Comparison of ENCODE assay signal across 25 mouse cellular contexts in the genomic region with DNA sequence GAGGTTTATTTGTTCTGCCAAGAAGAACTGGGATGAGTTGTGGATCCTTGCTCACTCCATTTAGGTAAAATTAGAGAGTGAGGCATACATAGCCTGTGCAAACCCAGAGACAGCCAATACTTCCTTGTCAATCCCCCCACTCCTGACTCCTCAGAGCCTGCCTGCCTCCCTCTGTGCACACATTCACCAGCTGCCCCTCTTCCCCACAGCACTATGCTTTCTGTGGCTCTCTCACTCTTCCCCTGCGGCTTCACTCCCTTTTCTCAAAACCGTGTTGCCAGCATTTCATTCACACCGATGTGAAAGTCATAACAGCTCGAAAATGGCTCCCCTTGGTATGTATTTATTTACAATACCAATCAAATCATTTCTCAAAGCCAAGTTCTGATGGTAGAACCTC. TPM values are rescaled to one million over a fixed set of nuclear protein-coding genes. Genes with fewer than 3 reads are reported as not detected.
"Had no signal": no experiment of that assay in that cellular context is flagged by ENCODE, and none has a peak within 500 bp of the region (broad histone marks: within the 10 kb centered on the region; RNA-seq: fewer than 3 reads in every experiment).

No protein-coding gene starts in this region.

- H3K27ac ChIP-seq: gastrocnemius, adult 2 months; heart, embryonic 10.5 days; hindbrain, embryonic 10.5 days; hindbrain, embryonic 12.5 days; hindbrain, embryonic 14.5 days; intestine, embryonic 15.5 days; layer of hippocampus, adult 2 months; left cerebral cortex, adult 2 months; limb, embryonic 10.5 days; limb, embryonic 12.5 days had no signal

- DNase-seq: gastrocnemius, adult 2 months; gastrocnemius, postnatal 10 days; gastrocnemius, postnatal 25 days; heart, adult 18-20 months; heart, postnatal 10 days; heart, postnatal 4 days; kidney, adult 18-20 months; kidney, adult 8-10 months; kidney, postnatal 10 days; kidney, postnatal 25 days; kidney, postnatal 4 days had no signal

- ATAC-seq: forebrain, embryonic 16.5 days; hindbrain, embryonic 16.5 days; inflammation-experienced regulatory T-cells, adult 6 months; intestine, embryonic 15.5 days; intestine, postnatal 0 days had no signal

- H3K4me3 ChIP-seq: gastrocnemius, adult 2 months; heart, embryonic 10.5 days; heart, embryonic 12.5 days; hindbrain, embryonic 10.5 days; hindbrain, embryonic 12.5 days; intestine, embryonic 15.5 days; layer of hippocampus, adult 2 months; left cerebral cortex, adult 2 months; limb, embryonic 10.5 days; limb, embryonic 12.5 days had no signal

- H3K4me1 ChIP-seq: heart, embryonic 10.5 days; heart, embryonic 12.5 days; hindbrain, embryonic 10.5 days; hindbrain, embryonic 12.5 days; intestine, embryonic 15.5 days; limb, embryonic 10.5 days; limb, embryonic 12.5 days had no signal

- H3K9ac ChIP-seq: heart, embryonic 12.5 days; hindbrain, embryonic 12.5 days; hindbrain, embryonic 14.5 days; intestine, embryonic 15.5 days; limb, embryonic 12.5 days had no signal

- H3K36me3 ChIP-seq: heart, embryonic 10.5 days; heart, embryonic 12.5 days; hindbrain, embryonic 10.5 days; hindbrain, embryonic 12.5 days; intestine, embryonic 15.5 days; limb, embryonic 10.5 days; limb, embryonic 12.5 days had no signal

- H3K27me3 ChIP-seq: heart, embryonic 12.5 days; hindbrain, embryonic 12.5 days; intestine, embryonic 15.5 days; limb, embryonic 12.5 days had no signal

- H3K4me2 ChIP-seq: heart, embryonic 12.5 days; hindbrain, embryonic 12.5 days; hindbrain, embryonic 14.5 days; intestine, embryonic 15.5 days; limb, embryonic 12.5 days had no signal

- H3K9me3 ChIP-seq: heart, embryonic 10.5 days; hindbrain, embryonic 10.5 days; hindbrain, embryonic 12.5 days; intestine, embryonic 15.5 days; limb, embryonic 10.5 days; limb, embryonic 12.5 days had no signal

RNA-seq across cellular contexts. Expression of a gene that starts 10.1 kb away (rescaled TPM):
- polyA plus RNA-seq: inflammation-experienced regulatory T-cells, adult 6 months had no signal
